Mouse (Mus musculus) right cerebral cortex, adult 18-20 months (tissue): Measurements from ENCODE around the gene Pml.
"Not testable (repeated sequence)": the region's sequence is repeated elsewhere in the genome, so short reads cannot be mapped to it uniquely, and the experiment has no call there.

Source experiments
- DNase-seq: peaks from one replicate; pipeline ENCODE4 v3.0.0; 2022; ENCODE audit warnings: mixed read lengths

Gene Pml

DNA sequence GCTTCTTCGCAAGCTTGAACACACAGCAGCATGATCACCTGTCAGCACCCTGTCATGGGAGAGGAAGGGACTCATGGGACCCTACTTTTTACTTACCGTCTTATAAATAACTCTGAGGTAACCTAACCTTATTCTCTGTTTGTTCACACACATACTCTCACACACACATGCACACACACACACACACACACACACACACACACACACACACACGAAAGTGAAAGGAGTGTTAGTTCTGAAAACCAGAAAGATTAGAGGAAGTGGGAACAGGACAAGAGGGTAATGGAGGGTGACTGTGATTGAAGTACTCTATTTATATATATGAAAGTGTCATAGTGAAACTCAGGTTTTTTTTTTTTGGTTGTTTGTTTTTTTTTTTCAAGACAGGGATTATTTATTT is 21.5 kb upstream of the Pml start:
- no peak for DNase-seq

DNA sequence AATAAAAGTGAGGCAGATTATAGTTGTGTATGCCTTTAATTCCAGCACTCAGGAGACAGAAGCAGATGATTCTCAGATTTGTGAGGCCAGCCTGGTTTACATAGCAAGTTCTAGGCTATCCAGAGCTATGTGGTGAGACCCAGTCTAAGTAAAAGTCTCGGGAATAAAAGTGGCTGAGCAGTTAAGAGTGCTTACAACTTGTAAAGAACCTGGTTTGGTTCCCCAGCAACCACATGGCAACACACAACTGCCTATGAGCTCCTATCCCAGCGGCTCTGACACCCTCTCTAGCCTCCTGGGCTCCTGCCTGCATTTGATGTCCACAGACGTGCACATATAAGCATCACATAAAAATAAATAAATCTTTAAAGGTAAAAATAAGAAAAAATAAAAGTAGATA is 20.5 kb upstream of the Pml start:
- DNase-seq: no peak

DNA sequence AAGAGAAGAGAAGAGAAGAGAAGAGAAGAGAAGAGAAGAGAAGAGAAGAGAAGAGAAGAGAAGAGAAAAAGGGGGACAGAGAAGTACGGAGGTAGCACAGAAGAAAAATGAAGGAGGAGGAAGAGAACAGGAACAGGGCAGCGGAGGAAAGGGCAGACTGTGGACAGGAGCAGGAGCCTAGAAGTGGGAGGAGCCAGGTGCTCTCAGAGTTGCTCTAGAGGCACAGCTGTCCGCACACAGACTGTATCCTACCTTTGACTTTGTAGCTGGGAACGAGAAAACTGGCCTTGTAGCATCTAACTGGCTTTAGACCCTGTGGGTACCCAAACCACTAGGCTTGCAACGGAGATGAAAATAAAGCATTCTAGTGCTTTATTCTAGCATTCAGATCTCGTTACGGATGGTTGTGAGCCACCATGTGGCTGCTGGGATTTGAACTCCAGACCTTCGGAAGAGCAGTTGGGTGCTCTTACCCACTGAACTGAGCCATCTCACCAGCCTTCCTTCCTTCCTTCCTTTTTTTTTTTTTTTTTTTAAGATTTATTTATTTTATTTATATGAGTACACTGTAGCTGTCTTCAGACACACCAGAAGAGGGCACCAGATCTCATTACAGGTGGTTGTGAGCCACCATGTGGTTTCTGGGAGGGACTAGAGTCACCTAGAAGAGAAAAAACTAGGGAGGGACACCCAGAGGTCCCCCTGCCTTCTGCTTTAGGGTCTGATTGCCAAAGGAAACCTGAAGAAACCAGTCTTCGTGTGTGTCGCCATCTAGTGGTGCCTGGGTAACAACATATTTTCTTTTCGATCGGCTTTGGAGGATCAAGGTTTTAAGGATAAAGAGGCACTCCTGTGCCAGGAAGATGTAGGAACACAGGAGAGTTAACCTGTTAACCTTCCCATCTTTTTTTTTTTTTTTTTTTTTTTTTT is 19.1 kb upstream of the Pml start:
- peak; percentile 60 for DNase-seq

DNA sequence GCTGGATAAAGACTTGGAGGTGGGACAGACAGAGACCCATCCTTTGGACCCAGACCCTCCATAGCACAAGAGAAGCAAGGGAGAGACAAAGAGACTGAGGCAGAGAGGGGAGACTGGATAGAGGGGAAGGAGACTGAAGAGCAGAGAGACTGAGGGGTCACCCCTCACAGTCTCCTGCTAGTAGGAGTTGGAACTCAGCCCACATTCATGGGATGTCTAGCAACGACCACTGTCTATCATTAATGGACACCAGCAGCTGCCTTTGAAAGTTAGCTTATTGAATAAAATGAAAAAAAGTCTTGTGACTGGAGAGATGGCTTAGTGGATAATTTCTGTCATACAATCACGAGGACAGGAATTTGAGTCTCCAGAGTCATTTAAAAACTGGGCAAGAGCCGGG is 17.5 kb upstream of the Pml start:
- no peak for DNase-seq

DNA sequence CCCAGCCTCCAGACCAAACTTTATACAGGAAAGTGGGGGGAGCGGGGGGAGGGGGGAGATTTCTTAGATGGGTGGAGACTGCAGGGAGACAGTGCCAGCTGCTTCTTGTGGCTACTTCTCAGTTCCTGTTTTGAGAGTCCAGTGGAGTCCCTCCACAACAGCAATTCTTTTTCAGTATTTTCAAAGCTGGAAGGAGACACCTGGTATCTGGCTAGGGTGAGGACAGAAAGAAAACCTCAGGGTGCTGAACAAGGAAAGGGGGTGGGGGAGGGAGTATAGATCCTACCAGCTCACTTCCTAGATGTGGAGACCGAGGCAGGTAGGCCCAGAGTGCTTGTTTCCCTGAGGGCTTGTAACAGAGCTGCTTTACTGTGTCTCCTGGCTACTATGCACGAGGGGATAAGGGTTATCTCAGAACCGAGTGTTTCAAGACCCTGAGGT is 17.0 kb upstream of the Pml start:
- no peak for DNase-seq

DNA sequence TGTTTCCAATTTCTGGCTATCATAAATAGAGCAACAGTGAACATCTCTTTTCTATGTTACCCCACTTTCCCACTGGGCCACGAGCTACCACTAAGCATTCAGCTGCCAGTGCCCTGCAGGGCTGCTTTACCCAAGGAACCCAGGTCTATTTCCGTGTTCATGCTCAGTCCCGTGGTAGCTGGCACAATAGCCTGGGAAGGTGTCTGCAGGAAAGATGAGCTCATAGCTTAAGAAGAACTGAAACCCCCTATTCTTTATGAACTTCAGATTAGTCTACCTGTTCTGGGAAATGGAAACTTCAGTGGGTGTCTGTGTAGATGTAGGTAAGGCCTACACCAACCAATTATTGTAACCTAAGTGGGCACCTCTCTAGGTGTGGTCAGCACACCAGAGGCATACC is 15.8 kb upstream of the Pml start:
- no peak for DNase-seq

DNA sequence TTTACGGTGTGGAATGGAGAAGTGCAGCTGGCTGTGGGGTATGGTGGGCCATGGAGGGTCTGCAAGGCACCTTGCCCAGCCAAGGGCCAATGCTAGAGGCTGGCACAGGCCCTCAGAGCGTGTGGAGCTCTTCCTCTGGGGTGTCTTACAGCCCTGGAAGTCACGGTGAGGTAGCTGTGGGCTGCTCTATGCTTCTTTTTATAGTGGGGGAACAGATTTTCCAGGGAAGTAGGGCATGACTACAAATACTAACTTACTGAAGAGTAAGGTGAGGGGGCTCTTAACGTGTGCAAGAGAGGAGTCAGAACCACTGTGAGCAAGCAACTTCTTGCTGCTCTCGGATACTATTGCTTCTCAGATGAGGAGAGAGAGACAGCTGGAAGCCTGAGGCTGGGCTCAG is 12.9 kb upstream of the Pml start:
- no peak for DNase-seq

DNA sequence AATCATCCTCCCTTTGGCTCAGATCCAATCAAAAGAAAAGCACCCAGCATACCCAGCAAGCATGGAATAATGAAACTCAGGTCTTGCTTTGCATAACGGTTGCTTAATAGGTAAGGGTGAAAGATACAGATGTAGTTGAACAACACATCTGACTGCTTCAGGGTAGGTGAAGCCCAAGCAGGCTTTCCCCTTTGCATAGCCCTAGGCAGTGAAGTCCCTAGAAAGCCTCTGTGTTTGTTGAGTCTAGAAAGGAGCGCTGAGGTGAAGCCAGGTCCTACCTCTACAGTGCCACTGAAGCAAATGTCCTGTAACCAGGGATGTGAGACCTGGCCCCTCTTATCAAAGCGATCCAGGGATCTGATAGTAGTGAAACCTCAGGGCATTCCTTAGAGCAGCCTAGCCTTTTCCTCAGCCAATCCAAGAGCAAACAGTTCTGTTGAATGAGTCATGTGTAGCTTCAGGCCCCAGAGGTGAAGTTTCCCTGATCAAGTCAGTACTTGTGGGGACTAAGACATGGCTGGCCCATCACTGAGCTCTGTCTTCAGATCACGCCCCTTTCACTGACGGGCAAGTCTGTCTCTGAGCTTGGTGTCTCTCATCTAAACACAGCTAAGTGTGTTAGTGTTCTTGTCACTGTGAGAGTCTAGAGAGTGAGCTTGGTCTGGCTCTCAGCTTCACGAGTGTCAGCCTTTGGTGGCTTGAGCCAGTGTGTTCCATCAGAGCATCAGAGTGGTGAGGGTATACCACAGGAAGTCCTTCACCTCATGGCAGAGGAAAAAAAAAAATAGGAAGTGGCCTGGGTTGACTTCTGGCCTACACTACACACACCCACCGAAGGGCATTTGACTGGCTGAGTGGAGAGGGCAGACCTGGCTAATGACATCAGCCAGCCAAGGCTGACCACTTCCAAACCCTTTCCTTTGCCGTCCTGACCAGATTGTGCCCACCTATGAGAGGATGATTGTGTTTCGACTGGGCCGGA is 6.4 kb upstream of the Pml start:
- DNase-seq: no peak

DNA sequence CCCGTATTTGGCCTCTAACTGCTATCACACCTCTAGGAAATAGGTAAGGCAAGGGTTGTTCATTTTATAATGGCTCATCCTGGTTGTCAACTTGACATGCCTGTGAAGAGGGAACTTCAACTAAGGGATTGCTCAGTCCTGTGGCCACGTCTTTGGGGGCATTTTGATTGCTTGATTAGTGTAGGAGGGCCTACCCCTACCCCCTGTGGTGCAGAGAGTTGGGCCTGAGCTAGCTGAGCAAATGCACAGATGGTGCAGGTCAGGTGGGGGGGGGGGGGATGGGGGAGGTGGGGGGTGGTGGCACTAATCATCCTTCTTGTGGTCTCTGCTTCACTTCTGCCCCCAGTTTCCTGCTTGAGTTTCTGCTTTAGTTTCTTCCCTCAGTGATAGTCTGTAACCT is 5.5 kb upstream of the Pml start:
- DNase-seq: no peak

DNA sequence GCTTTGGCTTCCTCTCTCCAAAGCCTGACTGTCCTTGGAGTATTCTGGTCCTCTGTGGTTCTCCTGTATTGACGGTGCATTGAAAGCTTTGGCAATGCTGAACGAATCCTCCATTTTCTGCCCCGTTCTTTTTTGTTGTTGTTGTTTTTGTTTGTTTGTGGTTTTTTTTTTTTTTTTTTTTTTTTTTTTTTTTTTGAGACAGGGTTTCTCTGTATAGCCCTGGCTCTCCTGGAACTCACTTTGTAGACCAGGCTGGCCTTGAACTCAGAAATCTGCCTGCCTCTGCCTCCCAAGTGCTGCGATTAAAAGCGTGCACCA is 4.2 kb upstream of the Pml start:
- DNase-seq: not testable (repeated sequence)

DNA sequence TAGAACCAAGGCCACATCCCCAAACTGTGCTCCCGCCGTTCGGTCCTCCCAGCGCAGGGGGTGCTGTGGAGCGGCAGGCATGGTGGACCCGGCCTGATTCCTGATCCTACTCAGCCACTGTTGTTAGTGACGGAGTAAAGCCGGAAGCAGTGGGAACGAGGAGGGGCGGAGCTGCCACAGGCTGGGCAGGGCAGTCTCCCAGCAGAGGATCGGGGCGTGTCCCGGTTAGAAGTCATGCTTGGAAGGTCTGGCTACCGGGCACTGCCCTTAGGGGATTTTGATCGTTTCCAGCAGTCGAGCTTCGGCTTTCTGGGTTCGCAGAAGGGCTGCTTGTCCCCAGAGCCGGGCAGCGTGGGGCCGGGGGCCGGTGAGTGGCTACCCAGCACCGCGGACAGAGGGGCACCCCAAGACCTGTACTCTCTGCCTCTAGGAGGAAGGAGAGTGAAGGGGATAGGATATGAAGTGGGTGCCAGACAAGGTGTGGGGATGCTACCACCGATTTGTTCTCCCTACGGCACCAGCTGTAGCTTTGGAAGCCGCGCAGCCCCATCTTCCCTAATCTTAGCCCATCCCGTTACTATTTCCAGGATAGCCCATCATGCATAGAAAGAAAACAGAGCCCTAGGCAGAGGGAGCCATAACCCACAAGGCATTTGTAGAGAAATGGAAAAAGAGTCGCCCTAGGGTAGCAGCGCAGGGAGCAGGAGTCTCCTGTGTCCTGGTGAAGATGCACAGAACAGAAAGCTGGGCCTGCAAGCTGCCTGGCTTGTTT is 3.6 kb upstream of the Pml start, which contains the start of gene Stoml1:
TSS of gene Stoml1 (plus strand) at position 132 of the 772 bp plus-strand sequence.
- DNase-seq: peak; percentile 95

DNA sequence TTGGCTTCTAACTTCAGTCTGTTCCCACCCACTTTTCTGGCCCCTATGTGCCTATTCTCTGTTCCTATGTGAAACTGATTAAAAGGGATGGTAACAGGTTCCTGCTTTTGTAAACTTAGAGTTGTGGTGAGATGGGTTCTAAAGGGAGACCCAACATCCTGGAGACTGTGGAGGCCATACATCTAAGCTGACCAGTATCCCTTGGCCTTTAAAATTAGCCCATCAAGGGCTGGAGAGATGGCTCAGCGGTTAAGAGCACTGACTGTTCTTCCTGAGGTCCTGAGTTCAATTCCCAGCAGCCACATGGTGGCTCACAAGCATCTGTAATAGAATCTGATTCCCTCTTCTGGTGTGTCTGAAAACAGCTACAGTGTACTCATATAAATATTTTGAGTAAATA is 1.1 kb upstream of the Pml start:
- not testable (repeated sequence) for DNase-seq

DNA sequence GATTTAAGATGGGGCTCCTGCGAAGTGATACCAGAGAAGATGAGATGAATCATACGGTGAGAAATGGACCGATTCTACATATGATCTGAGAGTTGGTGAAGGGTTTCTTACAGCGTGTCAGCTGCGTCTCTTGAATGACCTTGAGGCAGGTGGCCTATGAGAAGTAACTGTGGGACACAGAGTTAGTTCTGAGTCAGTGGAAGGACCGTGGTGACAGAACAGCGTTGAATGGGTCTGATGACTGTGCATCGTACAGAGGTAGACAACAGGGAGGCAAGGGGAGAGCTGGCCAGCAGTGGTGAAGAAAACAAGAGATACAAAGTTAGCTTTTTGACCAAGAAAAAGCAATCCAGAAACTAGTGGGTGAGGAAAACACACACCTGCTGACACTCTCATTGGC is 736 bp upstream of the Pml start:
- no peak for DNase-seq

DNA sequence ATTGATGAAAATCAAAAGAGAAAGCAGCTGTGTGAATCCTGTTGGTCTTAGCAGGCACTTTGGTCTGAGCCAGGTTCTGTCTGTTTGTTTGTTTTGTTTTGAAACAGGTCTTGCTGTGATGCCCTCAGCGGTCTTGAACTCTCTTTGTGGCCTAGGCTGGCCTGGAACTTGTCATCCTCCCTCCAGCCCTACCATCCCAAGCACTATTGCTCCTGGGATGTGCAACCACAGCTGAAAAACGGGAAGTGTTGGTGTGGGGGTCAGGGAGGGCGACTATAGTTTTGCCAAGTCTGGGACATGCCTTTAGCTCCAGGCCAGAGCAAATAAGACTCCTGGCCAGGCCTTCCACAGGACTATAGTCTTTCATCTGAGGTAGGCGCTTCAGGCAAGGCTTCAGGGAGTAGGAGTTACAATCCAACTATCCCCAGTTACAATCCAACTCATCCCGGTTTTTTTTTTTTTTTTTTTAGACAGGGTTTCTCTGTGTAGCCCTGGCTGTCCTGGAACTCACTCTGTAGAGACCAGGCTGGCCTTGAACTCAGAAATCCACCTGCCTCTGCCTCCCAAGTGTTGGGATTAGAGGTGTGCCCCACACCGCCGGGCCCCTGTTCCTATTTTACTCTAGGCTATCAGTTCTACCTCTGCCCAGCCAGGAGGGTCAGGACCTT is 706 bp downstream of the Pml start:
- DNase-seq: no peak

DNA sequence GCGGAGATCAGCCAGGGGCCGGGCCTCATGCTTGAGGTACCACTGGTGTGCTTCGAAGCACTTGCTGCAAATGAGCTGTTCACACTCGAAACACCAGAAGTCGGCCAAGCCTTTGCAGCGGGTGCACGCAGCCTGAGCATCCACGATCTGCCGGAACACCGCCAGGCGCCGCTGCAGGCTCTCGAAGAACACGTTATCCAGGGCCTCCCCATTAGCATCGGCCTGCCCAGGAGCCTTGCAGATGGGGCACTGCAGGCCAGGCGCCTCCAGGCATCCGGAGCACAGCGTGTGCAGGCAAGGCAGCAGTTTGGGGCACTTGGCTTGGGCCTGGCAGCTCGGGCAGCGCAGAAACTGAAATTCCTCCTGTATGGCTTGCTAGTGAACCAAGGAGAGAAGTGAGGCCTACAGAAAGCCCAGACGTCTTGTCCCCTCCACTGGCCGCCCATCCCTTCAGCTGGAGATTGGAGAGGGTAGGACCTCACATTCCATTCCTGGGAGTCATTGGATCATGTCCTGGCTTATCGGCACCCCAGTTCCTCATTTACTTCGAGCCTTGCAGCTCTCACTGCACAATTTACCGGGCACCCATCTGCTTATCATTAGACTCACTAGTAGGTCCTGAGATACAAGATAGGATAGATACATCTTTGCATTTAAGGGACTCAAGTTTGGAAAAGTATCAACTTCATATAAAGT is 2.4 kb downstream of the Pml start:
- peak; percentile 82 for DNase-seq

DNA sequence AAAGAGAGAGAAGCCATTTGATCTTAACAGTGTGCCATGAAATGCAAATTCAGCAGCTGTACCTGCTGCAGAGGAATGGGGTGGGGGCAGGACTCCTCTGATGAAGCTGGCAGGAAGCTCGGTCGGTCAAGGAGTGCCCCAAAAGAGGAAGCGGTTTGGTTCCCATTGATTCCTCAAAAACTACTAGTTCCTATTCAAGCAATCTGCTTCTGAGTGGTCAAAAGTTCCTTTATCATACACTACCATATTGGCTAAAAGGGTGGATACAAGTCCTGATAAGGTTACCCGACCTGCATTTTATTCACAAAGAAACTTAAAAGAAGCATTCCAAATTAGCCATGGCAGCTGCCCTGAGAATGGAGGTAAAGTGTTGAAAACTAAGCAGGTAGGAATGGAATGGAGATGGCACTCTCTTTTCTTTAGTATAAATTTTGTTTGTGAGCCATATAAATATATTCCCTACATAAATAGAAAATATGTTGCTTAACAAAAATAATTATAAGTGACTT is 3.4 kb downstream of the Pml start:
- no peak for DNase-seq

DNA sequence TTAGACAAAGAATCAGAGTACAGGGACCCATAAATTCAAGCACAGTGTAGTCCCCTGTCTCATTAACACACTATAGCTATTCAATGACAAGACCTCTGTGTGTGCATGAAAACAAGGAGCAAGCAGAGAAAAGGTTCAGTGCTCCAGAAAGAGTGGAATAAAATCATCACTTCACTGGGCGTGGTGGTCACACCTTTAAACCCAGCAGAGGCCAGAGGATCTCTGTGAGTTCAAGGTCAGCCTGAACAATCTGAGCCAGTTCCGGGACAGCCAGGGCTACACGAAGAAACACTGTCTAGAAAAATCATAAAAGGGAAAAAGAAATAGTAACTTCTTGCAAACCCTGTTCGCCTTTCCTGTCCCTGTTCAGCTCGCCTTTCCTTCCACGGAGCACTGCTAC is 5.9 kb downstream of the Pml start:
- DNase-seq: no peak

DNA sequence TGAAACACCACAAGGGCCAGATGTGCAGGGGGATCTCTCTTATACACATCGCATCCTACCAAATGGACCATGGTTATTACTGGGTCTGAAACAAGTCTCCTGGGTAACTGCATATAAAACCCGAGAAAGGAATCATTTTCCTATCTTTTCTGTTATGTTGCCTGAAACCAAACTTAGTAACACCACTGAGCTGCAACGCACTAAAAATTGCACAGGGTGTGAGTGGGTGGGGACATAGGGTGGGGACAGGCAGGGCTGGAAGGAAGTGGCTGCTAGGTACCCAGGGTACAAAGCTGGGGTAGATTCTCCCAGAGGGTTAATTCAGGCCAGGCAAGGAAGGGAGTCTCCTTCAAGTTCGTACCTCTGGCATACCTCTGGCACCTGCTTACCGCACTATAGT is 6.9 kb downstream of the Pml start:
- peak; percentile 48 for DNase-seq

DNA sequence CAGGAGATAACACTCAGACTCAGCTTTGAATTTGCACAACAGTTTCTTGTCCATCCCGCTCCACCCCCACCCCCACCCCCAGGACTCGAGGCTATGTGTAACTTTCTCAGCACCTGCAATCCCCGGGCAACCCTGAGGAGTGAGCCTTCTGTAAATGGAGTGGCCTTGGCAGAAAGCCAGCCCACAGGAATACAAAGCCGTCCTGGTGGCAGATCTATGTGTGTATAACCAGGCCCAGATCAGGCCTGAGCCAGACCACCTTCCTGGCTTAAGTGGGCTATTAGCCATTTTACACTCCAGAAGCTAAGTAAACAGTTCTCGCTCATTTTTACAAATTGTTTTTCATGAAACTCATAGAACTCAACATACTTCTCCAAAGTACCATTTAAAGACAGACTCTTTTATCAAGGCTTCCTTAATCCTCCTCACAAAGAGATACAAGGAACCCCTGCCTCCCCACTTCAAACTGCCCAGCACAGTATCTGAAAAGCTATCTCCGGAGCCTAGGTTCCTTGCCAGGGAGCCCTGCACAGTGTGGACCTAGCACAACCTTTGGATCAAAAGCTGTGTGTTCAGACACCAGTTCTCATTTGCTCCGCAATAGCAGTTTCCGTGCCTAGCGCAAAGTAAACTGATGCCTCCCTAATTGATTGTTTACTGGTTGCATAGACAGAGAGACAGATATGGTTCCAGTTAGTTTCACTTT is 7.7 kb downstream of the Pml start:
- DNase-seq: no peak

DNA sequence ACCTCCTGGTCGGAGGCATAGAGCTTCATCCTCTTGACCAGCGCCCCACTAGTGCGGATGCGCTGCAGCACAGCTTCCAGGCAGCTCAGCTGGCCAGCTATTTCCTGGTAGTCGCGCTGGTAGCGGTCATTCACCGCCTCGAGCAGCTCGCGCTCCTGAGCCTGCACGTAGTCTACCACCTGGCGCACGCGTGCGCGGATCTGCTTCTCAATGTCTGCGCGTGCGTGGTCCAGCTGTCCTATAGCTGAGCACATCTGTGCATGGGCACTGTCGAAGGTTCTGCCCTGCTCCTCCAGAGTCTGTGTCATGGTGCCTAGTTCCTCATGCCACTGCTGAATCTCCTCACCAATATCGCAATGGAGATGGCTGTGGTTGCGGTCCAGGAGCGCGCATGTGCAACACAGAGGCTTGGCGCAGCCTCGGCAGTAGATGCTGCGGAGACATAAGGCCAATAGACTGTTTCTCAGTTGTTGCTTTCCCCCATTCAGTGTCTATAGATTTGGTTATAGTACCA is 15.0 kb downstream of the Pml start:
- no peak for DNase-seq

DNA sequence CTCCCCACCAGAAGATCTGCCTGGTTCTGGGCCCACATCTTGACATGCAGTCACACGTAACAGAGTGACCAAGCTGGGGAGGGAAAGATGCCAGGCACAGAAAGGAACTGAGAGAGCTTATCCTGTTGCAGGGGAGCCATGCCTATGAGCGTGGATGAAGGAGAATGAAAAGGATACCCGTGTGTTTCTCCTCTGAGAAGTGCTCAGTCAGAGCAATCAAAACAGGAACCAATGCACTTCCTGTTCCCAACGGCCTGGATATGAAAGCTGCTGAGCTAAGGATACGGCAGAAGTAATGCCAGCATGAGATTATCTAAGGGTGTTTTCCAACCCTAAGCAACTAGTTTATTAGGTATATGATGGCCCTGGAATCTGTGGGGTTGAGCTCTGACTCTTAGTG is 17.2 kb downstream of the Pml start:
- no peak for DNase-seq
